Mouse (Mus musculus): ENCODE data around the gene Nnat.
A peak's percentile ranks its signal among the peaks of the same experiment; 100 is the strongest.

The Nnat gene

GRCm38 (mm10) chr2:157605025-157605675, 45.3 kb downstream of the Nnat start:
- DNase-seq (ENCODE audit: low spot score) = peak; percentile 39

- no peak for DNase-seq (ENCODE audit: low spot score)
Observed at GRCm38 (mm10) chr2:157607542-157608236, 47.8 kb downstream of the Nnat start.

- DNase-seq (ENCODE audit: low spot score) = no peak
Observed at GRCm38 (mm10) chr2:157611735-157612134, 51.9 kb downstream of the Nnat start.

Data from left cerebral cortex, adult 11 months (tissue).